Mouse (Mus musculus): Measurements from ENCODE around the gene Mmp7. TPM values are rescaled to one million over a fixed set of nuclear protein-coding genes. Genes with fewer than 3 reads are reported as not detected.
A peak's percentile ranks its signal among the peaks of the same experiment; 100 is the strongest.

The Mmp7 gene
- polyA plus RNA-seq, 1 experiment = not detected

DNA sequence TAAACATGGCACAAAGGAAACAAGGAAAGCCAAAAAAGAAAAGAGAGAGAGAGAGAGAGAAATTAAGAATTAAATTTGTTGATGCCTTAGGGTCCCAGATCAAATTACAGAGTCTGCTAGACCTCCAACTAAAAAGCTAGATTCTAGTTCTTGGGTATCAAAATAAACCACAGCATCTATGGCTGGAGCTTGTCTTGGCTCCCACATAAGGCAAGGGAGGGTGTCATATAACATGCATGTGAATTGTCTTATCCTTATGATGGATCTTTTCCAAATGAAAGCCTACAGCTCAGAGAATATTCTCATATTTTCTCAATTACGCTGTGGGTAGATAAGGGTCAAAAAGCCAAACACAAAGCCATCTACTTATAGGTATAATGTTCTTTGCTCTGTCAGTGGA is 22.2 kb upstream of the Mmp7 start:
- Histone ChIP-seq H3K27me3 (replicated peaks; ENCODE audit: control insufficient read depth, insufficient read depth, low read length) (no peaks in the 10 kb centered on the region), H3K36me3 (ENCODE audit: control insufficient read depth, insufficient read depth, low read length) (no peaks in the 10 kb centered on the region), H3K27ac (ENCODE audit: insufficient read depth, low read depth, low read length) (no peak overlapping the region), H3K4me1 (ENCODE audit: control insufficient read depth, insufficient read depth, low read length) (no peaks in the 10 kb centered on the region), H3K4me3 (ENCODE audit: insufficient read depth, low read depth, low read length) (no peak overlapping the region)
- WGBS = 88% methylated on average over 1 of the region's 1 CpGs
- no peak for DNase-seq
- no peak for TF ChIP-seq CTCF (conservative IDR thresholded peaks at IDR 0.05; ENCODE audit: insufficient read depth, insufficient read length, low read depth, low read length)
- no peak for TF ChIP-seq POLR2A (IDR thresholded peaks at IDR 0.05; ENCODE audit: low read depth, low read length)

DNA sequence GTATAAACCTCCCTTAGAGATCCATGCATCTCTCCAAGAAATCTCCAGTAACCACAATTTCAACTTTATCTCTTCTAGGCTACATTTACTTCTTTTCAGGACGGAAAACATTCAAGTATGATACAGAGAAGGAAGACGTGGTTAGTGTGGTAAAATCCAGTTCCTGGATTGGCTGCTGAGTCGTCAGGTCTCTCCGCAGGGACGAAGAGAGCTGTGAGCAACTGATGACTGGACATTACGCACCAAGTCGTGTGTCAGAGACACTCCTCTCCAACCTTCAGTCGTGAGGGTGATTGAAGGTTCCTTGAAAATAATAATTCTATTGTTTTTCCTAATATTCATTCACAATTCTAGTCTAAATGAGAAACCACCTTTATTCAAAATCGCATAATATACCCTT is 18.9 kb upstream of the Mmp7 start:
- no peak for TF ChIP-seq POLR2A (IDR thresholded peaks at IDR 0.05; ENCODE audit: low read depth, low read length)
- no peak for TF ChIP-seq CTCF (conservative IDR thresholded peaks at IDR 0.05; ENCODE audit: insufficient read depth, insufficient read length, low read depth, low read length)
- 80% methylated on average over 9 of the region's 9 CpGs for WGBS

DNA sequence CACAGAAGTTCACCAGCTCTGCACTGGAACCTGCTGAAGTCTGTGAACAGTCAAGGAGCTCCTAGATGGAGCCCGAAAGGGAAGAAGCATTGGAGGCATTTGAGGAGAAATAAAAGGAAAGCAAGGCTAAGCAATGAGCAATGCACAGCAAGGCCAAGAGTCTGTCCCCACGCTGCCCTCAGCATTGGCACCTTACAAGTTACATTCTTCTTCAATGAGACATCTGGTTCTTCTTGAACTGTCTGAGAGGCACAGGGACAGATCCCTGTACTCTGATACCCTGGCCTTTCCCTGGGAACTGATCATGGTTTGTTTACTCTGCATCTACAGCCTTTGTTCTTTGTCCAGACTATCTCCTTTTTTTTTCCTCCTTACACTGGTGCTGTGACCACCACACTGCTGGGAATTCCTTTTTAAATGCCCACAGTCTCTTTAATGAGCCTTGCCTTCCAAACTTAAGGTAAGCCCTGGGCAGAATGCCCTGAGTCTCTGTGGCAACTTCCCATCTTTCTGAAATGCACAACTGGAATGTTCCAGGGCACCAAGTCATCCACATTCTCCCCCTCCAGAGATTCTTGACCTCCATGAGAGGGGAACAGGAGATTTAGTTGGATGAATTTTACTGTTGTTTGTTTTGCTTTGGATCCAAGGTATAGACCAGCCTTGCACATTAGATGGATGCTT is 13.6 kb upstream of the Mmp7 start:
- H3K4me1 ChIP-seq (ENCODE audit: control insufficient read depth, insufficient read depth, low read length) = peaks cover 4% of the 10 kb centered on the region; the same call in 1 of the 2 replicates
- TF ChIP-seq CTCF (conservative IDR thresholded peaks at IDR 0.05; ENCODE audit: insufficient read depth, insufficient read length, low read depth, low read length) = no peak
- TF ChIP-seq POLR2A (IDR thresholded peaks at IDR 0.05; ENCODE audit: low read depth, low read length) = no peak
- H3K27me3 ChIP-seq (replicated peaks; ENCODE audit: control insufficient read depth, insufficient read depth, low read length) = no peaks in the 10 kb centered on the region
- H3K27ac ChIP-seq (ENCODE audit: insufficient read depth, low read depth, low read length) = 0 out of 2 replicates have a peak overlapping the region, but pooled peaks have one; percentile 18
- WGBS = 60% methylated on average over 2 of the region's 2 CpGs
- H3K4me3 ChIP-seq (ENCODE audit: insufficient read depth, low read depth, low read length) = no peak overlapping the region
- no peaks in the 10 kb centered on the region for H3K36me3 ChIP-seq (ENCODE audit: control insufficient read depth, insufficient read depth, low read length)
- peak; percentile 2 for DNase-seq

More for the DNA sequence above, 18.9 kb upstream of the Mmp7 start:
- Histone ChIP-seq H3K27me3 (replicated peaks; ENCODE audit: control insufficient read depth, insufficient read depth, low read length) (no peaks in the 10 kb centered on the region), H3K4me3 (ENCODE audit: insufficient read depth, low read depth, low read length) (no peak overlapping the region), H3K36me3 (ENCODE audit: control insufficient read depth, insufficient read depth, low read length) (no peaks in the 10 kb centered on the region), H3K27ac (ENCODE audit: insufficient read depth, low read depth, low read length) (no peak overlapping the region), H3K4me1 (ENCODE audit: control insufficient read depth, insufficient read depth, low read length) (no peaks in the 10 kb centered on the region)
- DNase-seq = no peak

DNA sequence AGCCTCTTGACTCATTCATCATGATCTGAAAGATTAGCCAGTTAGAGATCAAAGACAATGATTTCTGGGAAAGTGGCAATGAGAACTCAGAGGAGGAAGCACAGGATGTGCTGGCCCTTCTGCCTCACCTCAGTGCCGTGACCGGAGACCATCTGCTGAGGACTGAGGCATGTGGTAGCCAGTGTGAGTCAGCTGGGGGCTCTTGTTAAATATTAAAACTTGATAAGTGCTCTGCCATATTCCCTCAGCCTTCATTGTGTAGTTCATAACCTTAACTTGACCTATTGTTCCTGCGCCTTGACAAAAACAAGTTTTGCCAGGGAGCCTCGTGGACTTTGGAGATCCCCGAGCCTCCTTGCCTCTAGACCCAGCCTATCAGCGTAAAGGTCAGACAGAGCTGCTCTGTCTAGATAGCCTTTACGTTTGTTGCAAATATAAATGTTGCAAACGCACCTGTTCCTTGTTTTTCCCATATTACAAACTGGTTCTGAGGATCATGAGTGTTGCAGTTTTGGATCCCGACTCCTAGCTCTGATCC is 9.7 kb upstream of the Mmp7 start:
- Histone ChIP-seq H3K27me3 (replicated peaks; ENCODE audit: control insufficient read depth, insufficient read depth, low read length) (no peaks in the 10 kb centered on the region), H3K36me3 (ENCODE audit: control insufficient read depth, insufficient read depth, low read length) (no peaks in the 10 kb centered on the region), H3K27ac (ENCODE audit: insufficient read depth, low read depth, low read length) (peak overlapping the region; percentile 51), H3K4me3 (ENCODE audit: insufficient read depth, low read depth, low read length) (no peak overlapping the region), H3K4me1 (ENCODE audit: control insufficient read depth, insufficient read depth, low read length) (peaks cover 4% of the 10 kb centered on the region; the same call in 1 of the 2 replicates)
- TF ChIP-seq POLR2A (IDR thresholded peaks at IDR 0.05; ENCODE audit: low read depth, low read length) = no peak
- no peak for TF ChIP-seq CTCF (conservative IDR thresholded peaks at IDR 0.05; ENCODE audit: insufficient read depth, insufficient read length, low read depth, low read length)
- WGBS = 43% methylated on average over 9 of the region's 9 CpGs
- peak; percentile 83 for DNase-seq

DNA sequence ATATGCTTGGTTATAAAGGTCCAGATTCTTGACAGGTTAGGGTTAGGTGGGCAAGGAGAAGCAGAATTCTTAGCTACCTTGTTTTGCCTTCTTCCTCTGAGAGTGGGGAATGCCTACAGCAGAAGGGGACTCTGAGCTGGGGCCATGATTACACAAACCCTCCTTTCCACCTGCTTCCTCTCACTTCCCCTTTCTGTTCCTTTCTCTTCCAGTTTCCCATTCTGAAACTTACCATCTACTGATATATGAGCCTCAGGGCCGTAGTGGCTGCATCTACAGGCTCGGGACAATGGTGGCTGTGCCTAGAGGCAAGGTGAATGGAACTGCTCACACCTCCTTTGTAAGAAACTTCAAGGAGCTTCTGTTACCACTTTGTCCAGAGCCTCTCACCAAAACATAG is 5.9 kb upstream of the Mmp7 start:
- TF ChIP-seq POLR2A (IDR thresholded peaks at IDR 0.05; ENCODE audit: low read depth, low read length) (no peak), CTCF (conservative IDR thresholded peaks at IDR 0.05; ENCODE audit: insufficient read depth, insufficient read length, low read depth, low read length) (no peak)
- H3K27ac ChIP-seq (ENCODE audit: insufficient read depth, low read depth, low read length) = no peak overlapping the region
- no peak overlapping the region for H3K4me3 ChIP-seq (ENCODE audit: insufficient read depth, low read depth, low read length)
- no peak for DNase-seq
- peaks cover 4% of the 10 kb centered on the region; the same call in 1 of the 2 replicates for H3K4me1 ChIP-seq (ENCODE audit: control insufficient read depth, insufficient read depth, low read length)
- H3K27me3 ChIP-seq (replicated peaks; ENCODE audit: control insufficient read depth, insufficient read depth, low read length) = no peaks in the 10 kb centered on the region
- whole genome bisulfite sequencing = 65% methylated on average over 2 of the region's 2 CpGs
- H3K36me3 ChIP-seq (ENCODE audit: control insufficient read depth, insufficient read depth, low read length) = no peaks in the 10 kb centered on the region

DNA sequence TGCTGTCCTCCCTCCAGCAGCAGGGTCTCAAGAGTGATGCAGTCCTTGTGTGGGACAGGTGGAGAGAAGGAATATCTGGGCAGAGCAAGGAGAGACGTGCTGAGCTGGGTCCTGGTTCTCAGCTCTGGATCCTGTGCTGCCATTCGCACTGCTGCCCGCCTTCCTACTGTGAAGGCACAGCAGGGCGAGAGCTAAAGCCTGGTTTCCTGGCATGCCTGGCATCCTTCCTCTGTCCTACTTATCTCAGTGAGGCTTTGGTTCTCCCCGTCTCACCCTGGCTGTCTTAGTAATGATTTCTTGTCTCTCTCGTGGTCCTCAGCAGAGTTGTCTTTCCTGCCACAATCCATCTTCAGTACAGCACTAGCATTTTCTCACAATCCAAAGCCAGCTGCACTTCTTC is 2.1 kb upstream of the Mmp7 start:
- Histone ChIP-seq H3K27me3 (replicated peaks; ENCODE audit: control insufficient read depth, insufficient read depth, low read length) (no peaks in the 10 kb centered on the region), H3K36me3 (ENCODE audit: control insufficient read depth, insufficient read depth, low read length) (no peaks in the 10 kb centered on the region), H3K27ac (ENCODE audit: insufficient read depth, low read depth, low read length) (no peak overlapping the region), H3K4me1 (ENCODE audit: control insufficient read depth, insufficient read depth, low read length) (no peaks in the 10 kb centered on the region), H3K4me3 (ENCODE audit: insufficient read depth, low read depth, low read length) (no peak overlapping the region)
- no peak for DNase-seq
- TF ChIP-seq CTCF (conservative IDR thresholded peaks at IDR 0.05; ENCODE audit: insufficient read depth, insufficient read length, low read depth, low read length) (no peak), POLR2A (IDR thresholded peaks at IDR 0.05; ENCODE audit: low read depth, low read length) (no peak)
- WGBS = 58% methylated on average over 6 of the region's 6 CpGs

DNA sequence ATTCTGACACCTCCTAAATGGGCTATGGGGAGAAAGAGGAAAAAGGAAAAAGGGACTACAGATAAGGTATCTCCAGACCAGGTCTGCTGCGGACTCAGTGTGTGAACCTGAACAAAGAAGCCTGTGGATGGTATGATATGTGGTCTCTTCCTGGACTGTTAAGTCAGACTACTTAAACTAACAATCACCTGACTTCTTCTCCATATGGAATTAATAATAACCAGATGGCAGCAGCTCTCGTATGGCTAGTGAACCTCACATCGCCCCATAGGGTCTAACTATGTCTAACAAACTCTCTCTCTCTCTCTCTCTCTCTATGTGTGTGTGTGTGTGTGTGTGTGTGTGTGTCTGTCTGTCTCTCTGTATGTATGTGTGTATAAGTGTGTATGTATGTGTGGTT is 2.1 kb downstream of the Mmp7 start:
- H3K36me3 ChIP-seq (ENCODE audit: control insufficient read depth, insufficient read depth, low read length) = no peaks in the 10 kb centered on the region
- H3K4me3 ChIP-seq (ENCODE audit: insufficient read depth, low read depth, low read length) = no peak overlapping the region
- no peak overlapping the region for H3K27ac ChIP-seq (ENCODE audit: insufficient read depth, low read depth, low read length)
- DNase-seq = no peak
- H3K4me1 ChIP-seq (ENCODE audit: control insufficient read depth, insufficient read depth, low read length) = no peaks in the 10 kb centered on the region
- 90% methylated on average over 3 of the region's 3 CpGs for WGBS
- H3K27me3 ChIP-seq (replicated peaks; ENCODE audit: control insufficient read depth, insufficient read depth, low read length) = no peaks in the 10 kb centered on the region
- TF ChIP-seq POLR2A (IDR thresholded peaks at IDR 0.05; ENCODE audit: low read depth, low read length) = no peak
- no peak for TF ChIP-seq CTCF (conservative IDR thresholded peaks at IDR 0.05; ENCODE audit: insufficient read depth, insufficient read length, low read depth, low read length)

Measured in kidney, adult 2 months (tissue).